Mouse (Mus musculus) G1E-ER4 (cell line): ENCODE data around the gene Pbx1. TPM values are rescaled to one million over a fixed set of nuclear protein-coding genes. Genes with fewer than 3 reads are reported as not detected.

Experiments
- GATA1 ChIP-seq: IDR thresholded peaks from one replicate; pipeline ENCODE4 v1.8.0; 2012; ENCODE audit warnings: low read length, inconsistent platforms
- polyA plus RNA-seq: library from polyadenylated mRNA; stranded (reverse); fragments of >175 nt; gene quantifications from 2 replicates; pipeline ENCODE4 v1.2.3, GENCODE M21; 2012

Pbx1 gene
- polyA plus RNA-seq, 1 experiment: not detected

- no peak for TF ChIP-seq GATA1
Observed at GRCm38 (mm10) chr1:168405645-168406290, 26.3 kb downstream of the Pbx1 start.

DNA sequence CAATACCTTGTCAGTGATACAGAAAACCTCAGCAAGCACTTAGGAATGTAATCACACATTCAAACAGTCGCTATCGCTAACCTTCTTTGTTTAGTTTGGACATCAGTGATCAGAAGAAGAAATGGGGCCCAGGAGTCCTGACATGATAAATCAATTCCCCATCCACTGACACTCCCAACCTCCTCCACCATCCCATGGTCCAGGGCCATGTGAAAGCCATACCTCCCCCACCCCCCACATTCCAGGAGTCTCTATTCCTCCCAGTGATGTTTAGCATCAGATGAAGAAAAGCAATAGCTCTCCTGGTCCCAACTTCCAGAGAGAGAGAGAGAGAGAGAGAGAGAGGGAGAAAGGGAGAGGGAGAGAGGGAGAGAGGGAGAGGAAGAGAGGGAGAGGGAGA lies 28.5 kb downstream of the Pbx1 start:
- TF ChIP-seq GATA1: no peak

- TF ChIP-seq GATA1: no peak
Observed at GRCm38 (mm10) chr1:168402683-168403082, 29.4 kb downstream of the Pbx1 start.

DNA sequence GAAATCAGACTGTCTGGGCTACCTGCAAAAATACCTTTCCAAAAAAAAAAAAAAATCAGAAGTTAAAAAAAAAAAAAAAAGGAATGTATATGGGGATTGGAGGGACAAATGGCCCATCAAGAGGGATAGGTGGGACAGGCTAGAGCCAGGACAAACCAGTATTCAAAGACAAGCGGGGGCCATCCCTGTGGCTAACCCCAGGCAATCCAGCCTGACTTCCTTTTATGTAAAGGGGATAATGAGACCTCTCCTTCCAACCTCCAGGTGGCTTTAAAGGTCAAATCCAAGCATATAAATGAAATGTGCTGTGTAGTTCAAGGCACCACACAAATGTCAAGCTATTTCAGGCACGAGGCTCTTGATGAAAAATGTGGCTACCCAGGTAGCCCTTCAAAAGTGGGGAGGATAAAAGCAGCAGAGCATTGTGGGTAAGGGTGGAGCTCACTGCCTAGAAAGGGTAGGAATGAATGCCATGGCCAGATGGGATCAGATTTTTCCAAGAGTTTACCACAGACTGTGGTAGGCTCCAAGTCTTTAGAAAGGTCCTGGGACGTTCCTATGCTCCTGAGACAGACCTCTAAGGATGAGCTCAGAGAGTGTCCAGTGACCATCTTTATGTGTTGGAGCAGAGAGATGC lies 36.4 kb downstream of the Pbx1 start:
- no peak for TF ChIP-seq GATA1

DNA sequence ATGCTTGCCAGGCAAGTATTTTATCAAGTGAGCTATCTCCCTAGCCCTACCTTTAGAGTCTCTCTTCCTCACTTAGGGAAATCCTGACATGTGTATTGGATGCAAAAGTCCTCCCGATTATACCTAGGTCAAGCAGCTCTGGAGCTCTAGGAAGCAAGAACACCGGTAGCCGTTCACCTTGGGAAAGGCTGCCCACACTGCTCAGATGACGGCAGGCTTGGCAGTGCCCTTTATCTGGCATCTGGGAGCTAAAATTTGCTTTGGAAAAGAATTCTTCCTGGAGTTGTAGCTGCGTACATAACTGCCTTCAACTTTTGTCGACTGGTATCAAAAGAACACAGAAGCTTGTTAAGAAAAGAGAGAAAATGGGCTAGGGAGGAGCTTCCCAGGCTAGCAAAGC lies 37.5 kb downstream of the Pbx1 start:
- TF ChIP-seq GATA1: no peak

DNA sequence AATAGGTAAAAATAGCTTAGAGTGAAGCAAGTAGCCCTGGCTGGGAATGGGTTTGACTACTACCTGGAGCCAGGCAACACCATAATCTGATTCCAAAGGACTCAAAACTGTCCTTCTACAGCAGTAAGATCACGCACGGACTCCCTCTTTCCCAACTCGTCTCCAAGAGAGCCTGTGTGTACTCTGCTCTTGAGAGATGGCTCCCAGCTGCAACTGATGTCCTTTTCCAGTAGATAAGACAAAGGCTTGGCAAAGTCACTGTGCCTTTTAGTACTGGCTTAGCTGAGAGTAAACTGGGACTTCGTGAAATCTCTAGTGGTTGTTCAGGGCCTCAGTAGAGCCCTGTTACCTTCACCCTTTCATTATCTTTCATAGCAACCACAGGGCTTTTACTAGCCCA lies 38.6 kb downstream of the Pbx1 start:
- TF ChIP-seq GATA1: no peak

DNA sequence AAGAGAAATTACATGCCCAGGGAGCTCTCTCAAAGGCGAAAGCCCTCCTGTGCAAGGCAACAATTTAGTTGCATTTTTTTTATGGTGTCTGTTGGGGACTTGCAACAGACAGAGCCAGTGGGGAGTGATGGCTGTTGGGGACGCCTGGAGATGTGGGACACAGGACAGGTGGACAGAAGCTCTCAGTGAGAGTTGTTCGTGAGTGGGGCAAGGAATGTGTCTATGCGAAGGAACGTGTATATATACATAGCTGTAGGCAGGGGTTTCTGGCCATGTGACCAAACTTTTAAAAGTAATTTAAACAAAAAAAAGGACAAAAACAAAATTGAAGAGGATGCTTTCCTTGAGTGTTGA lies 39.6 kb downstream of the Pbx1 start:
- TF ChIP-seq GATA1: no peak

DNA sequence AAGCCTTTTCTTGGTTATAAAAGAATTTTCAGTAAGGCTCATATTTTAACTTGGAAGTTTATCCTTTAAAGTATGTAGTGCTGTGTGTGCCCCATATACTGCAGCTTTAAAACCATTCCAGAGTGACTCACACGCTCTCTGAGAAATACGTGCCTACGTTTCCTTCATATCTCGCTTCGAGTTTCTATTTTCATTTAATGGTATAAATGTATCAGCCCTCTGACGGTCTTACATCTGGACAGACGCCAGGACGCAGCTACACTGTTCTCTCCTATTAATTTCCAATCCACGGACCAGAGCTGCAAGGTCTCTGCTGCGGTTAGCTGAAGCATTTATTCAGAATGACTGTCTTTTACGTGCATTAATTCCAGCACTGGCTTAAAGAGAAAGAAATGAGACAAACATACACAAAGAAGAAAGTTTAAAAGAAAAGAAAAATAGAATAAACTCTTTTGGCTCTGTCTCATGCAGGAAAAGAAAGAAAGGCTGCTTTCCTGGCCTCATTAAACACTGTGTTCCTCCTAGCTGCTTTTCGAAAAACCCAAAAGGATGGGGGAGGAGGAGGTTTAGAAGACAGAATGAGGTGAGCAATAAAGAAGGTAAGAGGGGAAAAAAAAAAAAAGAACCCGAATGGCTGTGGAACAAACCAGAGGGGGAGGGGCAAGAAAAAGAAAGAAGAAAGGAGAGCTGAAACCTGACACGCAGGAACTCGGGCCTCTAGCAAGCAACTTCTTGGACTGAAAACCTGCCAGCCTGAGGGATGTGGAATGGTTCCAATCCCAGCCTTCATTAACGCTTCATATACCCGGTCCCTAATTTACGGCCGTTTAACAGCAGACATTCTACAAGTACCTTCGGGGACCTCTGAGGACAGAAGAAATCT lies 40.2 kb downstream of the Pbx1 start:
- no peak for TF ChIP-seq GATA1

GRCm38 (mm10) chr1:168390748-168391147 lies 41.3 kb downstream of the Pbx1 start:
- no peak for TF ChIP-seq GATA1

DNA sequence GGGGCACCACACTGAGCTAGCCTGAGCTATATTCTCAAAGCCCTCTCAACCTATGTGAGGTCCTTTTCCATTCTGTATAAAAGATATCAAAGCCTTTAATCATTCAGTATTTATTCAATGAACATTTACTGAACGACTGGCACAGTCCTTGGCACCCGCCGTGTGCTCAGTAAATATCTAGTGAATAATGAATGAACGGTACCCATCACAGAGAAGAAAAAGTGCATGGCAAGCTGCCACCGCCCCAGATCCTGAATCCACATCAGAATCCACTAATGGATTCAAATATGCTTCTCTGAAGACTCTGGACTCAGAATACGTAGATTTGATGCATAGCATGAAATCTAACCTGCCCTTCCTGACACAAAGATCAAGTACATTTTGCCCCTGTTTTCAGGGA lies 45.9 kb downstream of the Pbx1 start:
- no peak for TF ChIP-seq GATA1

GRCm38 (mm10) chr1:168384594-168384955 lies 47.5 kb downstream of the Pbx1 start:
- TF ChIP-seq GATA1: no peak

- no peak for TF ChIP-seq GATA1
Observed at GRCm38 (mm10) chr1:168383832-168384593, 48.1 kb downstream of the Pbx1 start.

DNA sequence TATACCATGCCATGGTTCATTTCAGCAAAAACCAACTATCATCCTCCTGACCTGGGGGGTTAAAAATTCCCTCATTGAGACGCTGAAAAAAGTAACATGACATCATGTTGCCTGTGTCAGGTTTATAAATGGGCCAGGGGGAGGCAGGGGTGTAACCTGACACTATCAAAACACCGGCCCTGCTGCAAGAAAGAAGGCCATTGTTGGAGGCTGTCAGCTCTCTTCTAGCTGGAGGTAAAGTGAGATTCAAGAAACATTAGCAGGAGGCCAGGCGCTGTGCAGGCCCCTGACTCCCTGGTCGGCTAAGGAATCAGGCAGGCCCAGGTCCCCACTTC lies 49.3 kb downstream of the Pbx1 start:
- no peak for TF ChIP-seq GATA1

DNA sequence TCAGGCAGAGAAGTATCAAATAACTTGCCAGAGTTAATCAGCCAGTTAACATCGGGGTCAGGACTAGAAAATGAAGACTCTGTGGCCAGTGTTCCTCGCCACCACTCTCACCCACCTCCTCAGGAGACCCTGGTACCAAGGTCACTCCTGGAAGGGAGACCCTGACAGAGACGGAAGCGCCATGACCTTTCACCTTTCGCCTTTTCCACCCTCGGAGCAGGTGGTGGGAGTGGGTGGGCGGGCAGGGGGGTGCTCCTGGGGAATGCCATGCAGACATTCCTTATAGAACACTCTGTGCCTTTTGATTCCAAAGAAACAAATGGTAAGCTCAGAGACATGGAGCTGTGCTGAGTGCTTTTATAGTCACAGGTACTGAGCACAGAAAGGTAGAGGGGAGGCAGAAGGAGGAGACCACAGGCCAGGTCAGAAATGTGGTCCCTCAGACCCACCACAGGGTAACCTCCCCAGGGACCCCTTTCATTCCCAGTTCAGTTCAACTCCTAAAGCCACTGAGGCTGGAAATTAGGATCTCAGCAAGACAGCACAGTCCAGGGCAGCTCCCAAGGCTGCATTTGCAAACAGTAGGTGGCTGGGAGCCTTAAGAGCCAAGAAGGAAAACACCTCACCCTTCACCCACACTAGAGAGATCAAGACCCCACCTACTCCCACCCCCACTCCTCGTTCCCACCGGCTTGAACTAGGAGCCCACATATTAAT lies 49.8 kb downstream of the Pbx1 start:
- no peak for TF ChIP-seq GATA1

DNA sequence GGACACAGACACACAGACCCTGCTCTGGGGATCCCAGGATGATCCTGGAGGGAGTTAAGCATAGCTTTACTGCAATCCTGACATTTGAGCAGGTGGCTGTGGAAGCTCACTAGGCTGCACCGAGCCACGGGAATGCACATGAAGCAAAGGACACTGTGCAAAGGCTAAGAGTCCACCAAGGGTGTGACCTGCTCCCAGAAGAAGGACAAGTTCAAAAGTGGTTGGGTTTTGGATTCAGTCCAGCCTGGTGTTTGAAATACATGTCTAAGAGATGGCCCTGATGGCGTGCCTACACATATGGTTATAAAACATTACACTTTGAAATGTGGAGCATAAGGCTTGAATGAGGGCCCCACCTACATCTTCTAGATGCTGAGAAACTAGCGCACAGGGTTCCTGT lies 50.6 kb downstream of the Pbx1 start:
- TF ChIP-seq GATA1: no peak
